Mouse (Mus musculus): ENCODE data around the gene Sac3d1. TPM values are rescaled to one million over a fixed set of nuclear protein-coding genes. Genes with fewer than 3 reads are reported as not detected.

Gene Sac3d1
- polyA plus RNA-seq, 1 experiment from 2014 or later: 41.6 TPM

DNA sequence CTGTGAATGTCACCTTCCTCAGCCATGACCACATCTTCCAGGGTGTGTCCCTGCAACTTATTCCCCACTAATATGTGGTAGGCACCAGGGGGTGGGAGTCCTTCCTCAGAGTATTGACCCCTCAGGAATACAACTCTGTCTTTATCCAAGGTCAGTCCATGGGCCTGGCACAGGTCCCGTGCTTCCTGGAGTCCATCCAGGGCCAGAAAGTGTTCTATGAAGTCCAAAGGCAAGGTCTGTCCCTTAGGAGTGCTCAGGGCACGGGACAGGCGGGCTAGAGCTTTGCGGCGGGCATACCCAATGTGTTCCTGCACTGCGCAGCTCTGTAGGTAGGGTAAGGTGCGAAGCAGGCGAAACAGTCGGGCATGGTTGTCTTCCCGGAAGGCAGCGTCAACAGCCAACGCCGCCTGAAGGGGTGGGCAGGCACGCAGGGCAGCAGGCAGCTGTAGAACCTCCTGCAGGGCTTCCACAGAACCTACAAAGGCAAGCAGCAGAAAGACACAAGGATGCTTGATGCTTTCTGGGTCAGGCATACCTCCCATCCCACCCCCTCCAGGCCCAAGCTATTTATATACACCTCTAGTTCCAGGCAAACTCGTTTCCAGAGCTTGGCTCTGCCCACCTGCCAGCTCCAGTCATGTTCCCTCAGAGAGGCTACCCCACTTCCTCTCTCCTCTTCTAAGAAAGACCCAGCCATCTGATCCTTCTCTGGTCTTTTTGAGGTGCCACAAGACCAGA lies 2.2 kb downstream of the Sac3d1 start:
- Histone ChIP-seq H3K9ac (peak overlapping the region; percentile 88), H3K9me3 (replicated peaks) (no peaks in the 10 kb centered on the region), H3K27me3 (replicated peaks) (no peaks in the 10 kb centered on the region), H3K4me3 (peak overlapping the region; percentile 79), H3K4me1 (peaks cover 26% of the 10 kb centered on the region), H3K36me3 (peaks cover 56% of the 10 kb centered on the region), H3K27ac (no peak overlapping the region), H3K4me2 (peak overlapping the region; percentile 95)
- no peak for ATAC-seq
- WGBS (ENCODE audit: insufficient replicate concordance): 86% methylated on average over 15 of the region's 15 CpGs

DNA sequence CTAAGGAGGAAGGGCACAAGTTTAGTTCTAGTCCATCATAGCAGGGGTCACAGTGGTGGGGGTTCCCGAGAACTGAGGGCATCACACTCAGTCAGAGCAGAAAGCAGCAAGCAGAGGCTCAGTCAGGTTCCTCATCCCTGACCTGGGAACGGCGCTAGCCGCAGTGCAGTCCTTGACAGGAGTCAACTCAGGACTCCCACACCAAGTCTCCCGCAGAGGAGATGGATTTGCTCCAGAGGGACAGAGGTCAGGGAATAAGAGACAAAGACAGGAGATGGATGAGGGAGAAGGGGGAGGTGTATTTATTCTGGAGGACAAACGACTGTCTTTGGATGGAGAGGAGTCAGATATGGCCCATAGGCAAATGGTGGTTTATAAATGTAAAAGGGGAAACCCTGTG lies 5.3 kb downstream of the Sac3d1 start:
- H3K9ac ChIP-seq: no peak overlapping the region
- no peak overlapping the region for H3K4me3 ChIP-seq
- no peak for ATAC-seq
- H3K4me2 ChIP-seq: no peak overlapping the region
- WGBS (ENCODE audit: insufficient replicate concordance): 71% methylated on average over 6 of the region's 6 CpGs
- no peaks in the 10 kb centered on the region for H3K9me3 ChIP-seq (replicated peaks)
- H3K27ac ChIP-seq: no peak overlapping the region
- H3K36me3 ChIP-seq: peaks cover 36% of the 10 kb centered on the region
- H3K27me3 ChIP-seq (replicated peaks): no peaks in the 10 kb centered on the region
- H3K4me1 ChIP-seq: peaks cover 18% of the 10 kb centered on the region

DNA sequence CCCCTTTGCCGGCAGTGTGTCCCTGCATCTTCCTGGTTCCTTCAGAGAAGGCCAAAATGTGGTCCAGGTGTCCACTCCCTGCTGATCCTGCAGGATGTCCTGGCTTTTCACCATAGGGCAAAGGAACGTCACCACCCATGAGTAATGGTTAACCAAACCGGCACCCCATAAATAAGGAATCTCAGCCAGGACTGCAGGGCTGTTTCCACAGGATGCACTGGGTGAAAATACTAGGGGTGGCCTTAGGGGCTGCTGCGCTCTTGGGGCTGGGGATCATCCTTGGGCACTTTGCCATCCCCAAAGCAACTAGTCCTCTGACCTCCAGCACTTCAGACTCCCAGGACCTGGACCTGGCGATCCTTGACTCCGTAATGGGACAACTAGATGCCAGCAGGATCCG lies 12.9 kb downstream of the Sac3d1 start, which contains the start of gene Naaladl1:
Gene Naaladl1 (plus strand): TSS at position 197 of the 400 bp plus-strand sequence.
- Histone ChIP-seq H3K4me1 (peaks cover 43% of the 10 kb centered on the region), H3K4me3 (no peak within 1 kb of the TSS), H3K9me3 (replicated peaks) (no peaks in the 10 kb centered on the region), H3K27ac (0 out of 2 replicates have a peak within 1 kb of the TSS, but pooled peaks have one; percentile 8), H3K9ac (no peak within 1 kb of the TSS), H3K27me3 (replicated peaks) (no peaks in the 10 kb centered on the region), H3K4me2 (no peak within 1 kb of the TSS; the same call in 1 of the 2 replicates), H3K36me3 (no peaks in the 10 kb centered on the region)
- WGBS (ENCODE audit: insufficient replicate concordance): 87% methylated on average over 7 of the region's 7 CpGs
- no peak for ATAC-seq

DNA sequence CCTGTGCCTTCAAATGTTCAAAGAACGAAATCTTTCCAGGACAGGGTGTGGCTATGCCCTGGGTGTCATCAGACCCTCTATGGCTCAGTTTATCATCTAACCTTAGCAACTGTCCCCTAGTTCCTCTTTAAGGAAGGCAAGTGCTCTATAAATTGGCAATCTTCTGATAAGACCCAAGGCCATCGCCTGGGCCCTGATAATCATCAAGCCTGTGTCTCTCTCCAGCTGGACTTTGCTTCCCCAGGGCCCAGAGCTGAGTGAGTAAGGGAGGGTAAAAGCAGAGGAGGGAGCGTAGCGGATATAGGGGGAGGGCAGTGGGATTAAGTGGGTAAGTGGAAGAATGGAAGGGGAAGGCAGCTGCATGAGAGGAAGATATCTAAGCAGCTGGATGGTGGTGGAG lies 14.0 kb downstream of the Sac3d1 start:
- peaks cover 51% of the 10 kb centered on the region for H3K4me1 ChIP-seq
- ATAC-seq: no peak
- no peaks in the 10 kb centered on the region for H3K9me3 ChIP-seq (replicated peaks)

DNA sequence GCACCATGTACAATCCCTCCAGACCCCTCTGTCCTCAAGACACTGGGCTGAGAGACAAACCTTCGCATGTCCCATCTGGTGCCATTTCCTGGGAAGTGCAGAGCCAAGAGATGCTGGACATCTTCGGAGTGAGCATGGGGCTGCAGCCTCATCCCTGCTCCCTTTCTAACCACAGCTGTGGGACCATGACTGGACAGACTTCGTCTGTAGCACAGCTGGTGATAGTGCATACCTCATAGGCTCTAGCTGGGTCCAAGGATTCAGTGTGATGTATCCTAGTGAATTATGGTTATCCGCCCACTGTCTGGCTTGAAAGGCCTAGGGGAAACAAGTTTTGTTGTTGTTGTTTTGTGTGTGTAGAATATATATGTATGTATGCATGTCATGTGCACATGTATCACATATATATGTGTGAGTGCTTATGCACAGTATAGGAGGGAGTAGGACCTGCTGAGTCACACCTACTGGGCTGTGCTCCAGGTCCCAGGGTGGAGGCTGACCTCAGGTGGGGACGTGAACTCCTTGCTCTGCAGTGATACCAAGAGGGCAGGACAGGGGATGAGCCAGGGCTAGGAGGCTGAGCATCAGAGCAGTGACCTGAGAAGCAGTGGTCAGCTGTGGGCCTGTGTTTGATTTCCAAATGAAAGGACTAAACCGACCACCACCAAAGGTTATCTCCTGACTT lies 16.1 kb downstream of the Sac3d1 start:
- no peak overlapping the region for H3K4me2 ChIP-seq
- H3K4me1 ChIP-seq: peaks cover 53% of the 10 kb centered on the region
- ATAC-seq: peak; percentile 87
- no peaks in the 10 kb centered on the region for H3K9me3 ChIP-seq (replicated peaks)
- H3K4me3 ChIP-seq: no peak overlapping the region
- WGBS (ENCODE audit: insufficient replicate concordance): 68% methylated on average over 6 of the region's 6 CpGs
- peaks cover 28% of the 10 kb centered on the region for H3K36me3 ChIP-seq
- no peak overlapping the region for H3K9ac ChIP-seq
- peak overlapping the region; percentile 52 for H3K27ac ChIP-seq
- no peaks in the 10 kb centered on the region for H3K27me3 ChIP-seq (replicated peaks)

More for the DNA sequence above, 14.0 kb downstream of the Sac3d1 start:
- H3K27me3 ChIP-seq (replicated peaks): no peaks in the 10 kb centered on the region
- H3K9ac ChIP-seq: no peak overlapping the region
- H3K36me3 ChIP-seq: peaks cover 8% of the 10 kb centered on the region; the same call in 1 of the 2 replicates
- no peak overlapping the region for H3K4me2 ChIP-seq
- H3K27ac ChIP-seq: 0 out of 2 replicates have a peak overlapping the region, but pooled peaks have one; percentile 8
- 28% methylated on average over 4 of the region's 4 CpGs for whole genome bisulfite sequencing (ENCODE audit: insufficient replicate concordance)
- H3K4me3 ChIP-seq: no peak overlapping the region

DNA sequence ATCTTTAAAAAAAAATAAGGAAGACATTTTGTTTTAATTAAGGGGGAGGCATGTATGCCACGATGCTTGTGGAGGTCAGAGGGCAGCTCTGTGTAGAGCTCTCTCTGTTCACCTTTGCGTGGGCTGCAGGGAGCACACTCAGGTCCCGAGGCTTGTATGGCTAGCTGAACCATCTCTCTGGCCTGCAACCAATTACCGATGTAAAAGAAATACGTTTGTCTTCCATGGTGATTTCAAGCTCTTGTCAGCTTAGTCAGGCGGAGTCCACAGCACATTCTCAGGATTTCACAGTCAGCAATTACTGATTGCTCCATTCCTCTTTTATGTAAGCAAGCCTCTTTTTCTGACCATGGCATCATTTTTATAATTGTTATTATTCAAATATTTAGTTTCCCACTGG lies 17.3 kb downstream of the Sac3d1 start:
- no peaks in the 10 kb centered on the region for H3K9me3 ChIP-seq (replicated peaks)
- no peak overlapping the region for H3K4me3 ChIP-seq
- H3K27ac ChIP-seq: no peak overlapping the region
- ATAC-seq: no peak
- WGBS (ENCODE audit: insufficient replicate concordance): 76% methylated on average over 6 of the region's 6 CpGs
- no peak overlapping the region for H3K9ac ChIP-seq
- peaks cover 50% of the 10 kb centered on the region for H3K4me1 ChIP-seq
- H3K36me3 ChIP-seq: peaks cover 34% of the 10 kb centered on the region
- H3K4me2 ChIP-seq: no peak overlapping the region
- no peaks in the 10 kb centered on the region for H3K27me3 ChIP-seq (replicated peaks)

DNA sequence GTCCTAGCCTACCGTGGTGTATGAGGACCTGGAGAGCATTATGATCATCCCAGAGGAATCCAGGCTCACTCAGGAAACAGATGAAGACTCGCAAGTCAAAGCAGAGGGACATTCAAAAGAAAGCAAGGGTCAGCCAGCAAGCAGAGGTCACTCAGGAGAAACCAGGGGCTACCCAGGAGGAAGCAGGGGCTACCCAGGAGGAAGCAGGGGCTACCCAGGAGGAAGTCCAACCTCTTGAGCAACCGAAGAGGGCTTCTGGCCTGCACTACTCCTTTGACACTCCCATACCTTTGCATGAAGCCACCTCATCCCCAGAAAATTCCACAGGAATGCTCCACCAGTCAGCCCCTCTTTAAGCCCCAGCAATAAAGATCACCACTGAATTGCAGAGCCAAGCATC lies 20.6 kb downstream of the Sac3d1 start:
- Histone ChIP-seq H3K36me3 (peaks cover 67% of the 10 kb centered on the region), H3K27ac (no peak overlapping the region), H3K27me3 (replicated peaks) (no peaks in the 10 kb centered on the region), H3K9ac (no peak overlapping the region), H3K4me3 (no peak overlapping the region), H3K4me1 (peaks cover 28% of the 10 kb centered on the region), H3K4me2 (no peak overlapping the region), H3K9me3 (replicated peaks) (no peaks in the 10 kb centered on the region)
- WGBS (ENCODE audit: insufficient replicate concordance): 58% methylated on average over 3 of the region's 3 CpGs
- ATAC-seq: no peak

DNA sequence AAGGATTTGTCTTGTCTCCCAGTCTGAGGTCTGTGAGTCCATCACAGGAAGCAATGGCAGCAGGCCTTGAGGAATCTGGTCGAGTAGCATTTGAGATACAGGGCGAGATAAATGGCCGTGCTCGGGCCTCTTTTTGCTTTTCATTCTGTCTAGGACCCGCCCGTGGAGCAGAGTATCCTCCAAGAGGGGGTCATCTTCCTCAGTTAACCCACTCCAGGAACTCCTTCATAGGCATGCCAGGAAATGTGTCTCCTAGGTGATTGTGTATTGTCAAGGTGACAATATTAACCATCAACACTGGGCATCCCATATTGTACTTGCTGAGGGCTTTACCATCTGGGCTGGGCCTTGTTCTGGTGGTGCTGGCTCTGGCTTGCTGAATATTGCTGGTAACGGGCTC lies 24.3 kb downstream of the Sac3d1 start, which contains the start of gene AC131692.1:
Gene AC131692.1 (plus strand): TSS at position 301 of the 400 bp plus-strand sequence.
- ATAC-seq: no peak
- Histone ChIP-seq H3K4me2 (no peak within 1 kb of the TSS), H3K27ac (no peak within 1 kb of the TSS), H3K36me3 (peaks cover 93% of the 10 kb centered on the region), H3K9ac (no peak within 1 kb of the TSS), H3K4me3 (no peak within 1 kb of the TSS), H3K27me3 (replicated peaks) (no peaks in the 10 kb centered on the region), H3K9me3 (replicated peaks) (no peaks in the 10 kb centered on the region), H3K4me1 (peaks cover 4% of the 10 kb centered on the region; the same call in 1 of the 2 replicates)
- WGBS (ENCODE audit: insufficient replicate concordance): 82% methylated on average over 7 of the region's 7 CpGs

DNA sequence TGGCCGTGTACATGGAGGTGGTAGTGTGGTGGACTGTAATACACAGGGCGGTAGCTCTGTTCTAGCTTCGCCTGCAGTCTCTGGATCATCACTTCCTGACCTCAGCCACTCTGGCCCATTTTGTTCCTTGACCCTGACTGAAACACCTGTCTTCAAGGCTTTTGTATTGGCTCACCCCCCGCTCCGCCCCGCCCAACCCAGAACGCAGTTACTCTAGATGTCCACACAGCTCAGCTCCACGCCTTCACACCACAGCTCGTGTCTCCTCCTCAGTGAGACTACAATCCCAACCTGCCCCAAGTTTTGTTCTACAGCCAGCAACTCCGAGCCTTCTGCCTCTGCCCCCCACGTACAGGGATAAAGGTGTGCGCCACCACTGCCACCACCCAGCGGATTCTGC lies 29.6 kb downstream of the Sac3d1 start:
- WGBS (ENCODE audit: insufficient replicate concordance): 92% methylated on average over 13 of the region's 13 CpGs
- H3K27ac ChIP-seq: no peak overlapping the region
- H3K27me3 ChIP-seq (replicated peaks): no peaks in the 10 kb centered on the region
- no peak overlapping the region for H3K9ac ChIP-seq
- H3K4me1 ChIP-seq: peaks cover 23% of the 10 kb centered on the region
- H3K4me2 ChIP-seq: no peak overlapping the region
- peaks cover 81% of the 10 kb centered on the region for H3K36me3 ChIP-seq
- no peaks in the 10 kb centered on the region for H3K9me3 ChIP-seq (replicated peaks)
- no peak overlapping the region for H3K4me3 ChIP-seq
- ATAC-seq: no peak

DNA sequence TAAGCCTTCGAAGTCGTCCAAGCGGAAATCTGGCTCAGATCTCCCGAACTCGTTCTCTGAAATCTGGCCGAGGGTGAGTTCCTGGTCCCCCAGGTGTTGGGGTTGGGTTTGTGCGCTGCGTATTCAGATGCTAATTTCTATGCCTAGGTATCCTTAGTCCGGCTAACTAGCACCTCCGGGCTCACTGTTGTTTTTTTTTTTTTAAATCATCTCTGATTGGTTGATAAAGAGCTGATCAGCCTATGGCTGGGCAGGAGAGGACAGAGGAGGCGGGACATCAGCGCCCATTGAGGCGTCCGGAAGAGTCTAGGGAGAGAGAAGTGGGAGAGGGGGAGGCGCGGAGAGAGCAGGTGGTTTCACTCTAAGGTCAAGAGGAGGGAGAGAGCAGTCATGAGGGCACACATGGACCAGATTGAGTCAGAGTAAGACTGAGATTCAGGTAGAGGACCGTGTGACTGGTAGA lies 33.0 kb downstream of the Sac3d1 start:
- Histone ChIP-seq H3K36me3 (peaks cover 76% of the 10 kb centered on the region), H3K4me1 (peaks cover 34% of the 10 kb centered on the region), H3K9ac (peak overlapping the region; percentile 86), H3K4me3 (peak overlapping the region; percentile 82), H3K27ac (peak overlapping the region; percentile 91), H3K27me3 (replicated peaks) (no peaks in the 10 kb centered on the region), H3K9me3 (replicated peaks) (no peaks in the 10 kb centered on the region), H3K4me2 (peak overlapping the region; percentile 89)
- WGBS (ENCODE audit: insufficient replicate concordance): 0% methylated on average over 17 of the region's 17 CpGs
- ATAC-seq: peak; percentile 79

DNA sequence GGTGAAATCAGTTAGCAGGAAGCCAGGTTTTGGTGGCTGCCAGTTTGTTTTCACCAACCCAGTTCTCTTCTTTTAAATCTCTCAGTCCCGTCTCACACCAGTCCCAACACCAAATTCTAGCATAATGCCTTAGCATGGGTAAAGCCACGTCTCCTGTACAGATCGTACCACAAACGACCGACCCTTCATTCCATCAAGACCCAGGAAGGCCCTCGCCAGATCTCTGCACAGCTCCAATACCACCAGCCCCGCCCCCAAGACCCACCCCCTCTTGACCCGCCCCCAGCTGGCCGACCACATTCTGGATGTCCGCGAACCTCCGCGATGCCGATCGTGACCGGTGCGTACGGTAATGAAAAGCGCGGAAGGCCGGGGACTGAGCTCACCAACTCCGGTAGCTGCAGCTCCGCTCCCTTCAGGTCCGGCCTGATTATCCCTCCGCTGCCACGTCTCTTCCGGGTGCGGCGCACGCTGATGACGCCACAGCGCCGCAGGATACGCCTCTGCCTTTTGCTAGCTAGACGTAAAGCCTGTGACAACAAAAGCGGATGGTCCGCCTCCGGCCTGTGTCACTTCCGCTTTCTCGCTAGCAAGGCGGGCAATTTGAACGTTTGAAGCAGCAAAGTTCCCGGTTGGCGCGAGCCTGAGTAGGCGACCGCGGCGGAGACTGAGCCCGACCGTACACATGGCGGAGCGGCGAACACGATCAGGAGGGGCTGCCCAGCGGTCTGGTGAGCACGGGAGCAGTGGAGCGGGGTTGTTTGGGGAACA lies 33.8 kb downstream of the Sac3d1 start, which contains the start of the genes Zfpl1 and Cdca5:
Gene Zfpl1 (minus strand): TSS at position 479 of the 771 bp plus-strand sequence.
Gene Cdca5 (plus strand): TSS at position 506 of the 771 bp plus-strand sequence.
- Histone ChIP-seq H3K9me3 (replicated peaks) (no peaks in the 10 kb centered on the region), H3K4me1 (peaks cover 34% of the 10 kb centered on the region), H3K36me3 (peaks cover 76% of the 10 kb centered on the region), H3K4me2 (peak within 1 kb of the TSS; percentile 89), H3K9ac (peak within 1 kb of the TSS; percentile 86), H3K4me3 (peak within 1 kb of the TSS; percentile 82), H3K27me3 (replicated peaks) (no peaks in the 10 kb centered on the region), H3K27ac (peak within 1 kb of the TSS; percentile 91)
- WGBS (ENCODE audit: insufficient replicate concordance): under 1% methylated on average over 58 of the region's 58 CpGs
- ATAC-seq: peak; percentile 86

All from liver, embryonic 12.5 days (tissue).